Mouse (Mus musculus): ENCODE results near the gene Nicn1.

GRCm38 (mm10) chr9:108305170-108305569 lies 14.9 kb downstream of the Nicn1 start:
- no peak for TF ChIP-seq GATA1 (IDR thresholded peaks at IDR 0.05; ENCODE audit: low read length)
- TF ChIP-seq TAL1 (IDR thresholded peaks at IDR 0.05; ENCODE audit: low read length): no peak

Data from erythroblast, embryonic 14.5 days (primary cell).